Mouse (Mus musculus): ENCODE data around the gene Kiss1.

Gene Kiss1

DNA sequence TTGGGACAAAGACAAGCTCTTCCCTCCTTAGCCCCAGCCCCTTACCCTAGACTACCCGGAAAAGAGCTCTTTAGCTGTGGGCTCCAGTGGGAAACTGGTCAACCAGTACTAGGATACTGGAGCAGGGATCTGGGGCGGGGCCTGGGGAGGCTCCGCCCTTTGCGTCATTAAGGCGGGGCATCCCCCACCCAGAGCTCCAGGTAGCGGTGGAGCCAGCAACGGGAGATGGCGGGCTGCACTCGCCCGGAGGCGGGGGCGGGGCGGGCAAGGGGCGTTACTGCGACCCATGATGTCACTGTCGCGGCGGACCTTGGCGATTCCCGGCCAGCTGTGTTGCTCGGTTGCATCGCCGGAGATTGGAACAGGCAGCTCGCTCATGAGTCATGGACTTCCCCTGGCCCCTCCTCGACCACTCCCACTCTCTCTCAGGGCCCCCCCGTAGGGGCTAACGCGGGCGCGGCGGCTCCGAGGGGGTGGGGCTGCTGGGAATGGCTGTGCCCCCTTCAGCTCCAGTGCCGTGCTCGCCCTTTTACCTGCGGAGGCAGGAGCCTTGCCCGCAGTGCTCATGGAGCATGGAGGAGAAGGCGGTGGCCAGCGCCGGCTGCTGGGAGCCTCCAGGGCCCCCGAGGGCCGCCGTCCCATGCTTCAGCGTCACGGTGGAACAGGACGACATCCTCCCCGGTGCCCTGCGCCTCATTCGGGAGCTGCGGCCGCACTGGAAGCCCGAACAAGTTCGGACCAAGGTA is 41.8 kb downstream of the Kiss1 start, which contains the start of gene Etnk2:
Gene Etnk2, plus strand, starts transcription at position 297 of the 746 bp plus-strand sequence.
- DNase-seq, result peak; percentile 82

DNA sequence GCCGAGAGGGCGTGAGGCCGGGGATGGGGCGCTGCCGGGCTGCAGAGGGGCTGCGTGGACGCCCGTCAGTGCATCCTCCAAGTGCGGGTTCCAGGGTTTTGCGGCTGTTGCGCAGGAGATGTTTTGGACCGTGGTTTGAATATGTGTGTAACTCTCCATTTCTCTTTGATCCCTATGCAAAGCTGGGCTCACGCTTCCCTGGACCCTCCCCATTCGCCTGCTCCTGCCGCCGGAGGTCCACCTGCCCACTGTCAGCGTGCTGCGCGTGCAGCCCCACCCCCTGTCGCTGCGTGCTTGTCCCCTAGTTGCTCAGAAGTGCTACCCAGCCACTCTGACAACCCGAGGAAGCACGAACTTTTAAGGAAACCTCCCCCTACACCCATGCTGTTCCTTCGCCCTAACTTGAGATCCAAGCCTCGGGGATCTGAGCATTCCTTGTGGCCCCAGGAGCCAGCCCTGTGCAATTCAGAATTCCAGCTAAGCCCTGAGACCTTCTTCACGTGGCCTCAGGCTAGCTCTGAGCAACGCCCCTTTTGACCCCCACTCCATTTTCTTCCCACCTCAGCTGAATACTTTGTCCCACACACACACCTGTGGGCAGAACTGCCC is 42.5 kb downstream of the Kiss1 start:
- no peak for DNase-seq

DNA sequence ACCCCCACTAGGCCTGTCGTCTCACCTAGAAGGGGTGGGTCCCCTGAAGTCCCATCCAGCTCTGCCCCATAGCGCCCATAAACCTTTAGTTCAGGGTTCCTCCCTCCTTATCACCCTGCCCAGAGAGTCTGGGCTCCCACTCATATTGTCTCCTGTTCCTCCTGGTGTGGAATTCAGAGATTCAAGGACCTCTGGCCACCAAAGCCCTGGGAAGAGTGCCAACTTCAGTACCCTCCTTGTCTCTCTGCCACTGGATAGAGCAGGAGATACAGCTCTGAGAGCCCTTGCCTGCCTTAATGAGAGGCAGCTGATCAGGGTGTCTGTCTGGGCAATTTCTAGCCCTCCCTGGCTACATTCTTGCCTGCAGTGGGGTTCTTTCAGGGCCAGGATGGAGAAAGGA is 43.2 kb downstream of the Kiss1 start:
- no peak for DNase-seq

DNA sequence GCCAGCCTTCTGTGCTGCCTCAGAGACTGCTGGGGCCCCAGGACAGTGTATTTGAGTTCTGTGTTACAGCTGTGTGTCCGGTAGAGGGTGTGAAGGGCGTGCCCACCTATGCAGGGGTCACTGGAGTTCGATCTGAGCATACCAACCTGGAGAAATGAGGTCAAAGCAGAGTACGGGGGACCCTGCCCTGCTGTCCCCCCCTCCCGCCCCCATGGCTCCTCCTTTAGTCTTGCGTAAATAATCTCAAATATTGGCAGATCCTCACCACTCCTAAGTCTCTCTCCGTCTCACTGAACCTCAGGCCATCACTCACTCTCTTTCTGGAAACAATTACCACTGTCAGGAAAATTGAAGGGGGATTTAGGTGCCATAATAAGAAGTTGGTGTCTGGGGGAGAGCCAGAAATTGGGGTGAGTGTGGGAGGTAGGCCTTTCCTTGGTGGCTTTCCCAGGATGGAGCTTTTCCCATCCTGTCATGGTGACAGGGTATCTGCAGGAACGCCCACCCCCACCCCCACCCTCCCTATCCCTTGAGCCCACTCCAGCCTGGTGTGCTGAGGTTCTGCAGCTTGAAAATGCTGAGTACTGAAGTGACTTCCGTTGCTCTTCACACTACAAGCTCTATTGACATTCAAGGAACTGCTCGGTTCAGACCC is 45.4 kb downstream of the Kiss1 start:
- no peak for DNase-seq

DNA sequence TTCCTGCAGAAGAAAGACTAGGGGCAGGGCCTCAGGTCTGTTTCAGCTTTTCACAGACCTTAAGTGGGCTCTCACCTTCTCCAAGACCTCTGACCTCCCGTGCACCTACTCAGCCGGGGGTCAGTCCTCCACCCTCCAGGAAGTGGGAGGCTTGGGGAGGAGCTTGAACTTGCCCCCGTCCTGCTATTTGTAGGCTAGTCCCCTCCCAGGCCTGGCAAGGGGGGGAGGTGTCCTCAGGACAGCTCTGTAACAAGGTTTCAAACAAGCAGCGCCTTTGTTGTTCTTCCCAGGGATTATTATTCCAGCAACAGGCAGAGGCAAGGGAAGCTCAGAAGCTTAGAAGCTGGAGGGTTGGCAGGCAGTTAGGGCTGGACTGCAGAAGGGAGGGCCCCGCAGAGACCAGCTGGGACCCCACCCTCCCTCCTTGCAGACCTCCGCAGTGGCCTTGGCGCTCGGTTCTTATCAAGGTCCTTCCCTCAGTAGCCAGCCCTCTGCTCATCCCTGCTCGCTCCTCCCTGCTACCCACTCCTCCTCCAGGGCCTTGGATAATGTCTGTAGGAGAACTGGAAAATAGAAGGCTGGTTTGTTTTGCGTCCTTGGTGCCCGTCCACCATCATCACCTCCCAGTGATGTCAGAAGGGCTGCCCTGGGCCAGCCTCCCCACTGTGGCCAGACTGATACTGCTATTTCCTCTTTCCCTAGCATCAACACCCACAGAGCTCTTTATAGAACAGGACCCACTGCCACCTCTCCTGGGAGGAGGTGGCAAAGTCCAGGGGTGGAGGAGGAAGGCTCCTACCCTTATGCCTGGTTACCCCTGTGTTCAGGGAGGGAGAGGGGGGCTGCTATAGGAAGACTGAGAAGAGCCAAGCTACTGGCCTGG is 46.2 kb downstream of the Kiss1 start:
- no peak for DNase-seq

DNA sequence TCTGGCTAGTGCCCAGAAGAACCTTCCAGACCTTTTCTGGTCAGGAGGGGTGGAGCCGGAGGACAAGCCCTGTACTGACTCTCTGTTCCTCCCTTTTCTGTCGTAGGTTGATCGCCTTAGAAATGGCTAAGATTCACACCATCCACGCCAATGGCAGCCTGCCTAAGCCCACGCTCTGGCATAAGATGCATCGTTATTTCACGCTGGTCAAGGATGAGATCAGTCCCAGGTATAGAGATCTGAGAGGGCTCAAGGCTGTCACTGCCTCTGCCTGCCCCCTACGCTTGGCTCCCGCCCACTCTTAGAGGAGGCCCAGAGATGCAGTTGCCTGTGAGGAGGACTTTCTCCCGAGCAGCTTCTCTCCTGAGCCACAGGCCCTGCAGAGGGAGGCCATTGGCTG is 47.0 kb downstream of the Kiss1 start:
- no peak for DNase-seq

DNA sequence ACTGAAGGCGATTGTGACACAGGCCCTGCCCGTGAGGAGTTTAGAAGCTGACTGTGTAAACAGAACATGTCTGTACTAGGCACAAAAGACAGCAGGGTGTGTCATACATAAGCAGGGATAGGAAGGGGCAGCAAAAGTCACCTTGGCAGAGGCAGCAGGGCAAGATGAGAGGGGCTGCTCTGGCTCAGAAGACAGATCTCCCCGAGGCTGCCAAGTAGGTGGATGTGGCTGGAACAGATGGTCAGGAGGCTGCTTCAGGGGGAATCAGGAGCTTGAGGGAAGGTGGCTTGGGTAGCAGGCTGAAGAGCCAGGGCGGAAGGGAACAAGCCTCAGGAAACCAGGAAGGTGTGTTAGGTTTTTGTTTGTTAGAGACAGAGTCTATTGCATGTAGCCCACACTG is 48.7 kb downstream of the Kiss1 start:
- no peak for DNase-seq

DNA sequence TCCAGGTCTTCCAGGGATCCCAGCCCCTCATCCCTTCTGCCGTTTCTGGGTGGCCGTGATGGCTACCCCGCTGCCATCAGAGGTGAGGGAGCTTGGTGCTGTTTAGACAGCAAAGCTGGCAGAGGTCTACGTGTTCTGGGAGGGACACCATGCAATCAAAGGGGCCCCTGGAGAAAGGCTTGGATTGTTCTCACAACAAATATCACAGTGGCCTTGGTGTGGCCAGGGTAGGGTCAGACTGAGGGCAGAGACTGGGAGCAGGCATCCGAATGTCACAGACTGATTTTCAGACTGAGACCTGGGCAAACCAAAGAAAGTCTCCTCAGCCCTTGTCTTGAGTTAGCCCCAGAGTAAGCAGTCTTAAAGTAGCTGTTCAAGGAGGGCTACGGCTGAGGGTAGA is 49.8 kb downstream of the Kiss1 start:
- DNase-seq, result no peak

DNA sequence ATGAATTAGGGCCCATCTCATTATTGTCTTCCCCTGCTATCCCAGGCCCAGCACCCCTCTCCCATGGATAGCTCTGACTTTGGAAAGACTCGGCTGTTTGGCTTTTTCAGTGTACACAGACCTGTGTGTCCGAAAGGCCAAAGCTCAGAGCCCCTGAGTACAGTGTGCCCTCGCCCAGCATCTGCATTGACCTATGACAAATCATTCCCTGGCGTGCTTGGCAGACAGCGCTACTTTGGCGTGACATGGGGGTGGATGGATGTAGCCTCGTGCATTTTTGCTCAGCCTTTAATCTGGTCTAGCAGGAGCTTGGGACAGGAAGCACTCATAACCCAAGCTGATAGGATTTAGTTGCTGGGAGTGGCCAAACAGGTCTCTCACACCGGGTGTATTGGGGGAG is 50.4 kb downstream of the Kiss1 start:
- no peak for DNase-seq

DNA sequence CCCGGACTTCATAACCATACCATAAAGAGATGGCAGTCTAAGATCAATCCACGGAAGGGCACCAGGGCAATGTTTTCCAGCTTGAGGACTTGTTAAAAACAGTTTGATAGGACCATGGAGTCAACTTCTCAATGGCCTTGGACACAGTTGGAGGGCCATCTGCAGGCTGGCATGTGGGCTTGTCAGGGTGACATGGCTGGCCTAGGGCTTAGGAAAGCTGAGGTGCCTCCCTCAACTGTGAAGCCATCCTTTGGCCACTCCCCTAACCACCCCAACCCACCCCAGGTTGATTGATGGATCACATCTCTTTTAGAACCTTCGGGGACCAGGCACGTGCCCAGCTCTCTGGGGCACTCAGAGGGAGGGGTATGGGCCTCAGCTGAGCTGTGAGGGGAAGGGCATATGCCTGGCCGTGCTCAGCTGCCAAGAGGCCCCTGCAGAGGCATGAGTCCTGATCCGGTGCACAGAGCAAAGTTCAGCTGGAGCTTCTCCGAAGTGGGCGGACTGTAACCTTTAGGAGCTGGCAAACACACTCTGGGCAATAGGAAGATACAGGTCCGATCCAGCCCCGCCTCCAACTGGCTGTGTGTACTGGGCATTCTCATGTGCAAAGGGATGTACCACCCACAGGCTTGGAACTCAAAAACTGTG is 54.1 kb downstream of the Kiss1 start:
- no peak for DNase-seq

DNA sequence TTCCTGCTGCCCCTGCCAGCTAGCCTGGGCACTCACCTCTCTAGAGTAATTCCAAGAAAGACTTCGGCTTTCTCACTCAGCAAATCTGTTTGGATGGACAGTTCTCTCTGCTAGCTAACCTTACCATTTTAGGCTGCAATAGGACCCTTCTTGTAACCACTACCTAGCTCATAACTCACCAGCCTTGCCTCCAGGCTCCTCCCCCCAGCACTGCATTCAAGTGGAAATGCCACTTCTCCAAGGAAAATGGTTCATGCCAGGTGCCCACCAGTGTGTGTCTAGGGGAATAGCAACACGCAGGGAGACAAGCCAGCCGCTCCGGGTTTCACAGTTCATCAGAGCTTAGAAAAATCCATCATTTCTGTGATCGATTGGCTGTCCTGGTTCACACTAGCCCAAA is 55.9 kb downstream of the Kiss1 start:
- no peak for DNase-seq
